Mouse (Mus musculus): ENCODE data around the gene Hspa12b. TPM values are rescaled to one million over a fixed set of nuclear protein-coding genes. Genes with fewer than 3 reads are reported as not detected.

The Hspa12b gene
- polyA plus RNA-seq, 1 experiment from 2014 or later = 18.1 TPM

DNA sequence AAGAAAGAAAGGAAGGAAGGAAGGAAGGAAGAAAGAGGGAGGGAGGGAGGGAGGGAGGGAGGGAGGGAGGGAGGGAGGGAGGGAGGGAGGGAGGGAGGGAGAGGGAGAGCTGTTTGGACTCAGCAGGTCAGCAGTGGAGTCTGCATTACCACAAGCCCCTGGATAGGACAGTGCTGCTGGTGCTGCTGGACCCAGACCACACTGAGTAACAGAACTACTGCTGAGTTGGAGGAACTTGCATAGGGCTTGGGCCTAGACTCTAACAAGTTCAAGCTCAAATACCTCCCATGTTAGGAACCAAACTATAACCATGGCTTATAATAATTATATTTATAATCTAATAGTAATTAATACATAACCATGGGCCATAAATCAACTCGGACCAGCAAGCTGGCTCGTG is 3.8 kb downstream of the Hspa12b start:
- H3K9me3 ChIP-seq (replicated peaks) = no peaks in the 10 kb centered on the region
- no peaks in the 10 kb centered on the region for H3K27me3 ChIP-seq
- ATAC-seq (ENCODE audit: insufficient number of reproducible peaks, low FRiP score, low TSS enrichment, low read depth) = no peak
- no peak overlapping the region for H3K27ac ChIP-seq (replicated peaks)
- WGBS = 96% methylated on average over 2 of the region's 2 CpGs
- H3K36me3 ChIP-seq = peaks cover 11% of the 10 kb centered on the region
- no peak overlapping the region for H3K4me3 ChIP-seq (replicated peaks)
- no peak overlapping the region for H3K4me2 ChIP-seq (replicated peaks)
- H3K9ac ChIP-seq = no peak overlapping the region
- peaks cover 30% of the 10 kb centered on the region for H3K4me1 ChIP-seq

DNA sequence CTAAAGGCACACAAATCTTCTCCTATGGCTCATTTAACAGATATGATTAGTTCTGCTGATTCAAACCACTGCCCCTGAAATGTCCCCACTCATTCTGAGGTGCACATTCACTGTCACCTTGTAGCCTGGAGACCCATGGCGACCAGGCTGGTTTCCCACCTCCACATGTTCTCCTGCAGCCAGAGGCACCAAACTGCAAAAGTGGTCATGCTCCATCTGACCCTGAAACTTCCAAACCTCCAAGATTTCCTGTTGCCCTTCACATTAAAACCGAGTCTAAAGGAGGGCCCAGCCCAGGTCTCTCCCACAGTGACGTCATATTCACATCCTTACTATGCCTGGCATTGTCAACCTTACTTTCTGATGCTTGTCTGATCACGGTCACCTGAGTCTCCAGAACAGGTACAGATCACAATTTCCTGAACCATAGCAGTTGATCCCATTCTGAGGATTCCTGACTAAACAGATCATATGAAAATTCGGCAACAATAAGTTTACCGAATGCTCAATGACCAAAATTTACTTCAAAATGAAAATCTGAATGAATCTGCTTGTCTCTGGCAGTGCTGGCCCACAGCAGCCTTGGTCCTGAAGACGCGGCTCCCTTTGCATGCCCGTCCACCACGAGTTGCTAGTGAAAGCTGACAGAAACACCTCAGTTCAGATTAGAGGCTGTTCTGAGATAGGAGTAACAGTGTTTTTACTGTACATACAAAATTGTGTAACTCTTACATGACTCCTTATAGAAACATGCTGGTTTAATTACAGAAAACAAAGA is 5.2 kb downstream of the Hspa12b start:
- Histone ChIP-seq H3K4me3 (replicated peaks) (no peak overlapping the region), H3K27me3 (no peaks in the 10 kb centered on the region), H3K9me3 (replicated peaks) (no peaks in the 10 kb centered on the region), H3K9ac (no peak overlapping the region), H3K36me3 (peaks cover 19% of the 10 kb centered on the region), H3K4me2 (replicated peaks) (no peak overlapping the region), H3K4me1 (peaks cover 17% of the 10 kb centered on the region), H3K27ac (replicated peaks) (no peak overlapping the region)
- WGBS = 72% methylated on average over 10 of the region's 10 CpGs
- no peak for ATAC-seq (ENCODE audit: insufficient number of reproducible peaks, low FRiP score, low TSS enrichment, low read depth)

- no peak for ATAC-seq (ENCODE audit: insufficient number of reproducible peaks, low FRiP score, low TSS enrichment, low read depth)
- H3K4me3 ChIP-seq (replicated peaks) = no peak within 1 kb of the TSS
- no peak within 1 kb of the TSS; the same call in 1 of the 2 replicates for H3K27ac ChIP-seq (replicated peaks)
- H3K9ac ChIP-seq = no peak within 1 kb of the TSS
- no peaks in the 10 kb centered on the region for H3K27me3 ChIP-seq
- 63% methylated on average over 9 of the region's 9 CpGs for WGBS
- H3K4me2 ChIP-seq (replicated peaks) = no peak within 1 kb of the TSS
- H3K36me3 ChIP-seq = peaks cover 26% of the 10 kb centered on the region
- no peaks in the 10 kb centered on the region for H3K9me3 ChIP-seq (replicated peaks)
- H3K4me1 ChIP-seq = peaks cover 9% of the 10 kb centered on the region
These were observed 6.0 kb downstream of the Hspa12b start, which contains the start of gene Gm11037 for GRCm38 (mm10) chr2:131132930-131133547. Gene Gm11037, plus strand, starts transcription at chr2:131133497.

GRCm38 (mm10) chr2:131134381-131134780 is 7.3 kb downstream of the Hspa12b start:
- H3K9ac ChIP-seq = no peak overlapping the region

DNA sequence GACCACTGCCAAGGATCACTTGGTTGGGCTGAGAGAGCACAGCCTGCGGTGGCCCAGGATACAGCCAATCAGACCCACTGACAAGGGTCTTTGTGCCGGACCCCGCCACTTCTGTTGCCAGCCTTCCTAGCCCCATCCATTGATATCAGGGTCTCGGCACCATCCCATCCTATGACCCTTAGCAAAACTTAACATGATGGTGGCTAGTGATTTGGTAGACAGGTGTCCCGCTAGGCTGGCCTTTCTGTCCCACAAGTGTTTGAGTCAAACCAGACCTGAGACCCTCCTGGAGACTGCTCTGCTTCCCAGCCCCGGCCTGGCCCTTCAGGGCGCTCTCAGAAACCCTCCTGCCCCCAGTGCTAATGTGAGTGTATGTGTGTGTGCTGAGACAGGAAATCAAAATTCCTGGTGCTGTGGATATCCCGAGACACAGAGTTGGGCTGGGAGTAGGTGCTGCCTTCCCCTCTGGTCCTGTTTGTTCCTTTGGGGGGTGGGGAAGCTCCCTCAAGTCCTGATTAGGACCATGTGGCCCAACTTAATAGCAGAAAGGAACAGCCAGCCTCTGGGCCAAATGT is 7.8 kb downstream of the Hspa12b start:
- Histone ChIP-seq H3K9ac (no peak overlapping the region), H3K4me1 (no peaks in the 10 kb centered on the region), H3K9me3 (replicated peaks) (no peaks in the 10 kb centered on the region), H3K4me3 (replicated peaks) (no peak overlapping the region), H3K27me3 (no peaks in the 10 kb centered on the region), H3K36me3 (peaks cover 37% of the 10 kb centered on the region), H3K27ac (replicated peaks) (no peak overlapping the region), H3K4me2 (replicated peaks) (no peak overlapping the region)
- ATAC-seq (ENCODE audit: insufficient number of reproducible peaks, low FRiP score, low TSS enrichment, low read depth) = no peak
- 68% methylated on average over 8 of the region's 8 CpGs for WGBS

More at GRCm38 (mm10) chr2:131134381-131134780, 7.3 kb downstream of the Hspa12b start:
- WGBS = 71% methylated on average over 1 of the region's 1 CpGs
- Histone ChIP-seq H3K27ac (replicated peaks) (no peak overlapping the region; the same call in 1 of the 2 replicates), H3K36me3 (peaks cover 37% of the 10 kb centered on the region), H3K4me2 (replicated peaks) (no peak overlapping the region), H3K4me1 (no peaks in the 10 kb centered on the region), H3K27me3 (no peaks in the 10 kb centered on the region), H3K4me3 (replicated peaks) (no peak overlapping the region), H3K9me3 (replicated peaks) (no peaks in the 10 kb centered on the region)
- peak; percentile 53; the same call in 1 of the 2 replicates for ATAC-seq (ENCODE audit: insufficient number of reproducible peaks, low FRiP score, low TSS enrichment, low read depth)

DNA sequence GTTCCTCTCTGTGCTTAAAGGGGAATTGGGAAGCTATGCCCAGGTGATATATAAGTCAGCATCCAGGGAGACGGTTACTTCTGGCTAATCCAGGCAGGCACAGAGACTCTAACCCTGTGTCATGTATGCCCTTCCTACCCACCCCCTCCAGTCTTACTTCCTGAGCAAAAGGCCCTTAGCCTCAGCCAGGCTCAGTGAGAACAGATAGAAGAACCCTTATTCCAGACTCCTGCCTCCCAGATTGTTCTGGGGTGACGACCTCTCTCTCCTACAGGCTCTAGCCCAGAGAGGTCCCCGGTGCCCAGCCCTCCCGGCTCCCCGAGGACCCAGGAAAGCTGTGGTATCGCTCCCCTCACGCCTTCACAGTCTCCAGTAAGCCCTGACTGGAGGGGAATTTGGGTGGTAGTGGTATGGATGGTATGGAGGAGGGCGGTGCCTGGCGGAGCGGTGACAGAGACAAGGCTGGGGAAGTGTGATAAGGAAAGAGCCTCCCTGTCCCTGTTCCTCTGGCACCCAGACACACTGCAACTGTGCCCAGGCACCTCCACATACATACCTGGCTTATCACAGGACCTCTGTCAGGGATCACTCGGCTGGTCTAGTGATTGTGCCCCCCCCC is 8.6 kb downstream of the Hspa12b start:
- H3K4me3 ChIP-seq (replicated peaks) = no peak overlapping the region
- no peaks in the 10 kb centered on the region for H3K4me1 ChIP-seq
- no peaks in the 10 kb centered on the region for H3K27me3 ChIP-seq
- no peak for ATAC-seq (ENCODE audit: insufficient number of reproducible peaks, low FRiP score, low TSS enrichment, low read depth)
- no peak overlapping the region for H3K4me2 ChIP-seq (replicated peaks)
- H3K9ac ChIP-seq = no peak overlapping the region
- no peak overlapping the region for H3K27ac ChIP-seq (replicated peaks)
- WGBS = 65% methylated on average over 11 of the region's 11 CpGs
- no peaks in the 10 kb centered on the region for H3K9me3 ChIP-seq (replicated peaks)
- peaks cover 38% of the 10 kb centered on the region for H3K36me3 ChIP-seq

GRCm38 (mm10) chr2:131138296-131138695 is 11.2 kb downstream of the Hspa12b start:
- Histone ChIP-seq H3K4me2 (replicated peaks) (no peak overlapping the region), H3K4me1 (peaks cover 5% of the 10 kb centered on the region; the same call in 1 of the 2 replicates)
- WGBS = 69% methylated on average over 4 of the region's 4 CpGs

GRCm38 (mm10) chr2:131138760-131139159 is 11.7 kb downstream of the Hspa12b start:
- Histone ChIP-seq H3K4me2 (replicated peaks) (no peak overlapping the region), H3K4me1 (peaks cover 5% of the 10 kb centered on the region; the same call in 1 of the 2 replicates), H3K4me3 (replicated peaks) (no peak overlapping the region), H3K9me3 (replicated peaks) (no peaks in the 10 kb centered on the region), H3K9ac (no peak overlapping the region), H3K27ac (replicated peaks) (no peak overlapping the region), H3K36me3 (peaks cover 62% of the 10 kb centered on the region), H3K27me3 (no peaks in the 10 kb centered on the region)
- 93% methylated on average over 7 of the region's 7 CpGs for WGBS
- ATAC-seq (ENCODE audit: insufficient number of reproducible peaks, low FRiP score, low TSS enrichment, low read depth) = no peak

More at GRCm38 (mm10) chr2:131138296-131138695, 11.2 kb downstream of the Hspa12b start:
- no peak for ATAC-seq (ENCODE audit: insufficient number of reproducible peaks, low FRiP score, low TSS enrichment, low read depth)
- Histone ChIP-seq H3K9me3 (replicated peaks) (no peaks in the 10 kb centered on the region), H3K36me3 (peaks cover 59% of the 10 kb centered on the region), H3K9ac (no peak overlapping the region), H3K4me3 (replicated peaks) (no peak overlapping the region), H3K27me3 (no peaks in the 10 kb centered on the region), H3K27ac (replicated peaks) (no peak overlapping the region)

GRCm38 (mm10) chr2:131139287-131139686 is 12.2 kb downstream of the Hspa12b start:
- peaks cover 60% of the 10 kb centered on the region for H3K36me3 ChIP-seq

GRCm38 (mm10) chr2:131139886-131140532 is 12.9 kb downstream of the Hspa12b start:
- Histone ChIP-seq H3K27me3 (no peaks in the 10 kb centered on the region), H3K9me3 (replicated peaks) (no peaks in the 10 kb centered on the region), H3K4me2 (replicated peaks) (no peak overlapping the region), H3K4me1 (peaks cover 5% of the 10 kb centered on the region; the same call in 1 of the 2 replicates), H3K4me3 (replicated peaks) (no peak overlapping the region), H3K27ac (replicated peaks) (no peak overlapping the region), H3K36me3 (peaks cover 63% of the 10 kb centered on the region), H3K9ac (no peak overlapping the region)
- WGBS = 33% methylated on average over 5 of the region's 5 CpGs
- no peak for ATAC-seq (ENCODE audit: insufficient number of reproducible peaks, low FRiP score, low TSS enrichment, low read depth)

More at GRCm38 (mm10) chr2:131139287-131139686, 12.2 kb downstream of the Hspa12b start:
- H3K4me3 ChIP-seq (replicated peaks) = no peak overlapping the region
- no peak overlapping the region for H3K9ac ChIP-seq
- no peaks in the 10 kb centered on the region for H3K9me3 ChIP-seq (replicated peaks)
- peaks cover 5% of the 10 kb centered on the region; the same call in 1 of the 2 replicates for H3K4me1 ChIP-seq
- WGBS = 84% methylated on average over 5 of the region's 5 CpGs
- no peak overlapping the region for H3K27ac ChIP-seq (replicated peaks)
- no peaks in the 10 kb centered on the region for H3K27me3 ChIP-seq
- H3K4me2 ChIP-seq (replicated peaks) = no peak overlapping the region
- no peak for ATAC-seq (ENCODE audit: insufficient number of reproducible peaks, low FRiP score, low TSS enrichment, low read depth)

Data from embryonic facial prominence, embryonic 15.5 days (tissue).